Mouse (Mus musculus) lung, embryonic 15.5 days (tissue): Measurements from ENCODE around the gene Cntnap2. TPM values are rescaled to one million over a fixed set of nuclear protein-coding genes. Genes with fewer than 3 reads are reported as not detected.

ENCODE experiments used
- ATAC-seq: fragments of 200-750 bp; cut with Nextera tagmentation; 2 replicates; pipeline ENCODE4 v1.8.0; 2017; ENCODE audit warnings: moderate number of reproducible peaks, borderline replicate concordance; ENCODE audit not compliant: low FRiP score, low TSS enrichment; ENCODE audit errors: extremely low read depth
- H3K27ac ChIP-seq: fragments of 300-500 bp; sonication (generic); 2 replicates; pipeline ENCODE4 v1.5.1; 2015; ENCODE audit warnings: moderate library complexity, mild to moderate bottlenecking, inconsistent platforms
- H3K27me3 ChIP-seq: fragments of 300-500 bp; sonication (generic); 2 replicates; pipeline ENCODE4 v1.6.1; 2015; ENCODE audit warnings: inconsistent platforms
- H3K36me3 ChIP-seq: fragments of 300-500 bp; sonication (generic); 2 replicates; pipeline ENCODE4 v1.6.1; 2015; ENCODE audit warnings: inconsistent platforms
- H3K4me1 ChIP-seq: fragments of 300-500 bp; sonication (generic); 2 replicates; pipeline ENCODE4 v1.6.1; 2015; ENCODE audit warnings: inconsistent platforms
- H3K4me2 ChIP-seq: fragments of 300-500 bp; sonication (generic); 2 replicates; pipeline ENCODE4 v1.6.1; 2015; ENCODE audit warnings: inconsistent platforms, mild to moderate bottlenecking, moderate library complexity
- H3K4me3 ChIP-seq: fragments of 300-500 bp; sonication (generic); 2 replicates; pipeline ENCODE4 v1.5.1; 2015; ENCODE audit warnings: mild to moderate bottlenecking, inconsistent platforms
- H3K9ac ChIP-seq: fragments of 300-500 bp; sonication (generic); 2 replicates; pipeline ENCODE4 v1.6.1; 2015; ENCODE audit warnings: inconsistent platforms
- H3K9me3 ChIP-seq: fragments of 300-500 bp; sonication (generic); 2 replicates; pipeline ENCODE4 v1.6.1; 2016; ENCODE audit warnings: inconsistent platforms
- WGBS: fragments of 180-500 bp; shearing (Covaris S2); methylation state at CpG from one replicate; pipeline ENCODE4 v1.1.7; 2015; 5-methylcytosine and 5-hydroxymethylcytosine counted together
- polyA plus RNA-seq: library from polyadenylated mRNA; unstranded; fragments of >200 nt; fragmentation: Nextera tagmentation; extraction: Ambion mirVana; gene quantifications from 2 replicates; pipeline ENCODE4 v1.2.1, GENCODE M21; 2015

Cntnap2 gene
- polyA plus RNA-seq, 1 experiment from 2014 or later, result 1.0 TPM

GRCm38 (mm10) chr6:47256227-47256887 lies 2197.2 kb downstream of the Cntnap2 start:
- Histone ChIP-seq H3K4me2 (no peak overlapping the region), H3K27ac (no peak overlapping the region), H3K4me1 (no peaks in the 10 kb centered on the region), H3K27me3 (no peaks in the 10 kb centered on the region), H3K9ac (no peak overlapping the region), H3K4me3 (no peak overlapping the region), H3K36me3 (no peaks in the 10 kb centered on the region), H3K9me3 (no peaks in the 10 kb centered on the region)
- WGBS, result 53% methylated on average over 4 of the region's 4 CpGs
- no peak for ATAC-seq

GRCm38 (mm10) chr6:47256918-47257506 lies 2197.9 kb downstream of the Cntnap2 start:
- no peak for ATAC-seq

GRCm38 (mm10) chr6:47259626-47260114 lies 2200.5 kb downstream of the Cntnap2 start:
- WGBS, result 18% methylated on average over 3 of the region's 3 CpGs
- Histone ChIP-seq H3K27me3 (no peaks in the 10 kb centered on the region), H3K4me1 (no peaks in the 10 kb centered on the region), H3K4me2 (no peak overlapping the region), H3K27ac (no peak overlapping the region), H3K36me3 (no peaks in the 10 kb centered on the region), H3K9me3 (no peaks in the 10 kb centered on the region), H3K9ac (no peak overlapping the region), H3K4me3 (no peak overlapping the region)
- no peak for ATAC-seq

More at GRCm38 (mm10) chr6:47256918-47257506, 2197.9 kb downstream of the Cntnap2 start:
- no peaks in the 10 kb centered on the region for H3K27me3 ChIP-seq
- no peak overlapping the region for H3K4me2 ChIP-seq
- H3K36me3 ChIP-seq, result no peaks in the 10 kb centered on the region
- no peak overlapping the region for H3K27ac ChIP-seq
- H3K4me3 ChIP-seq, result no peak overlapping the region
- 33% methylated on average over 3 of the region's 3 CpGs for WGBS
- no peaks in the 10 kb centered on the region for H3K4me1 ChIP-seq
- no peak overlapping the region for H3K9ac ChIP-seq
- H3K9me3 ChIP-seq, result no peaks in the 10 kb centered on the region

GRCm38 (mm10) chr6:47267236-47267635 lies 2208.1 kb downstream of the Cntnap2 start:
- no peaks in the 10 kb centered on the region for H3K4me1 ChIP-seq
- H3K36me3 ChIP-seq, result no peaks in the 10 kb centered on the region
- H3K4me2 ChIP-seq, result no peak overlapping the region
- H3K27me3 ChIP-seq, result no peaks in the 10 kb centered on the region
- H3K9me3 ChIP-seq, result no peaks in the 10 kb centered on the region
- no peak overlapping the region for H3K27ac ChIP-seq
- no peak for ATAC-seq
- 42% methylated on average over 3 of the region's 3 CpGs for WGBS
- H3K9ac ChIP-seq, result no peak overlapping the region
- H3K4me3 ChIP-seq, result no peak overlapping the region

GRCm38 (mm10) chr6:47269455-47269854 lies 2210.3 kb downstream of the Cntnap2 start:
- Histone ChIP-seq H3K4me1 (peaks cover 4% of the 10 kb centered on the region; the same call in 1 of the 2 replicates), H3K27me3 (no peaks in the 10 kb centered on the region), H3K27ac (no peak overlapping the region), H3K36me3 (no peaks in the 10 kb centered on the region), H3K9me3 (no peaks in the 10 kb centered on the region), H3K9ac (no peak overlapping the region), H3K4me2 (no peak overlapping the region), H3K4me3 (no peak overlapping the region)
- no peak for ATAC-seq
- WGBS, result 69% methylated on average over 3 of the region's 3 CpGs

GRCm38 (mm10) chr6:47271576-47271975 lies 2212.4 kb downstream of the Cntnap2 start:
- no peak overlapping the region for H3K4me3 ChIP-seq
- H3K27ac ChIP-seq, result no peak overlapping the region
- 73% methylated on average over 3 of the region's 3 CpGs for WGBS
- H3K4me1 ChIP-seq, result peaks cover 4% of the 10 kb centered on the region; the same call in 1 of the 2 replicates
- no peaks in the 10 kb centered on the region for H3K27me3 ChIP-seq
- H3K9ac ChIP-seq, result no peak overlapping the region
- H3K4me2 ChIP-seq, result no peak overlapping the region
- no peaks in the 10 kb centered on the region for H3K36me3 ChIP-seq
- H3K9me3 ChIP-seq, result no peaks in the 10 kb centered on the region
- no peak for ATAC-seq

- ATAC-seq, result no peak
- Histone ChIP-seq H3K4me3 (no peak overlapping the region), H3K9me3 (no peaks in the 10 kb centered on the region), H3K27me3 (no peaks in the 10 kb centered on the region), H3K4me2 (no peak overlapping the region), H3K36me3 (no peaks in the 10 kb centered on the region), H3K4me1 (peaks cover 4% of the 10 kb centered on the region; the same call in 1 of the 2 replicates), H3K27ac (no peak overlapping the region), H3K9ac (no peak overlapping the region)
- whole genome bisulfite sequencing, result 62% methylated on average over 8 of the region's 8 CpGs
Observed at GRCm38 (mm10) chr6:47272606-47273575, 2213.7 kb downstream of the Cntnap2 start.

GRCm38 (mm10) chr6:47275065-47275464 lies 2215.9 kb downstream of the Cntnap2 start:
- Histone ChIP-seq H3K9me3 (no peaks in the 10 kb centered on the region), H3K4me2 (no peak overlapping the region), H3K4me1 (peaks cover 4% of the 10 kb centered on the region; the same call in 1 of the 2 replicates), H3K27ac (no peak overlapping the region), H3K9ac (no peak overlapping the region), H3K36me3 (no peaks in the 10 kb centered on the region), H3K4me3 (no peak overlapping the region), H3K27me3 (no peaks in the 10 kb centered on the region)
- WGBS, result 46% methylated on average over 2 of the region's 2 CpGs
- ATAC-seq, result no peak

- no peak for ATAC-seq
- WGBS, result 33% methylated on average over 1 of the region's 1 CpGs
- H3K9me3 ChIP-seq, result no peaks in the 10 kb centered on the region
- H3K27me3 ChIP-seq, result no peaks in the 10 kb centered on the region
- no peak overlapping the region for H3K4me3 ChIP-seq
- H3K4me2 ChIP-seq, result no peak overlapping the region
- H3K27ac ChIP-seq, result no peak overlapping the region
- H3K9ac ChIP-seq, result no peak overlapping the region
- no peaks in the 10 kb centered on the region for H3K36me3 ChIP-seq
- H3K4me1 ChIP-seq, result peaks cover 3% of the 10 kb centered on the region; the same call in 1 of the 2 replicates
Observed at GRCm38 (mm10) chr6:47279183-47279582, 2220.0 kb downstream of the Cntnap2 start.

- peaks cover 3% of the 10 kb centered on the region; the same call in 1 of the 2 replicates for H3K4me1 ChIP-seq
- H3K4me2 ChIP-seq, result no peak overlapping the region
- no peaks in the 10 kb centered on the region for H3K9me3 ChIP-seq
- H3K36me3 ChIP-seq, result no peaks in the 10 kb centered on the region
- no peak overlapping the region for H3K4me3 ChIP-seq
- no peak; the same call in 1 of the 2 replicates for ATAC-seq
- H3K9ac ChIP-seq, result no peak overlapping the region
- H3K27me3 ChIP-seq, result no peaks in the 10 kb centered on the region
- H3K27ac ChIP-seq, result no peak overlapping the region
Observed at GRCm38 (mm10) chr6:47281584-47281983, 2222.4 kb downstream of the Cntnap2 start.

GRCm38 (mm10) chr6:47284794-47285193 lies 2225.6 kb downstream of the Cntnap2 start:
- Histone ChIP-seq H3K27me3 (no peaks in the 10 kb centered on the region), H3K9me3 (no peaks in the 10 kb centered on the region), H3K9ac (no peak overlapping the region), H3K4me1 (peaks cover 3% of the 10 kb centered on the region; the same call in 1 of the 2 replicates), H3K4me2 (no peak overlapping the region), H3K27ac (no peak overlapping the region), H3K36me3 (no peaks in the 10 kb centered on the region), H3K4me3 (no peak overlapping the region)
- WGBS, result 59% methylated on average over 2 of the region's 2 CpGs
- no peak for ATAC-seq
